Mouse (Mus musculus) CH12.LX (cell line): ENCODE data around the gene Kif23.

Source experiments
- CTCF ChIP-seq, 2 experiments: IDR thresholded peaks in 1 of 2; conservative IDR thresholded peaks in 1 of 2; 2 replicates each; pipeline ENCODE4 v1.5.1; 2011 to 2012; ENCODE audit warnings: low read depth in 2 of 2, low read length in 2 of 2, improper control_type of control experiment in 1 of 2, inconsistent platforms in 1 of 2, mild to moderate bottlenecking in 1 of 2, moderate library complexity in 1 of 2
- E2F4 ChIP-seq: IDR thresholded peaks from 2 replicates; pipeline ENCODE4 v1.6.1; 2011; ENCODE audit warnings: low read depth, low read length, improper control_type of control experiment; ENCODE audit not compliant: insufficient replicate concordance
- EP300 ChIP-seq: IDR thresholded peaks from 2 replicates; pipeline ENCODE4 v1.6.1; 2011; ENCODE audit warnings: low read length, improper control_type of control experiment
- MAX ChIP-seq: IDR thresholded peaks from 2 replicates; pipeline ENCODE4 v1.6.1; 2011; ENCODE audit warnings: low read length, improper control_type of control experiment
- MYC ChIP-seq: IDR thresholded peaks from 2 replicates; pipeline ENCODE4 v1.6.1; 2011; ENCODE audit warnings: low read depth, mild to moderate bottlenecking, improper control_type of control experiment, low read length
- NRF1 ChIP-seq: IDR thresholded peaks from 2 replicates; pipeline ENCODE4 v1.6.1; 2014; ENCODE audit warnings: low read depth, mild to moderate bottlenecking, inconsistent platforms, low read length, improper control_type of control experiment, moderate library complexity
- RAD21 ChIP-seq: IDR thresholded peaks from 2 replicates; pipeline ENCODE4 v1.6.1; 2011; ENCODE audit warnings: low read depth, mild to moderate bottlenecking, low read length, improper control_type of control experiment, moderate library complexity
- USF1 ChIP-seq: IDR thresholded peaks from 2 replicates; pipeline ENCODE4 v1.6.1; 2014; ENCODE audit warnings: low read depth, mild to moderate bottlenecking, inconsistent platforms, low read length, improper control_type of control experiment
- USF2 ChIP-seq: conservative IDR thresholded peaks from 2 replicates; pipeline ENCODE4 v1.6.1; 2011; ENCODE audit warnings: low read depth, low read length, improper control_type of control experiment

DNA sequence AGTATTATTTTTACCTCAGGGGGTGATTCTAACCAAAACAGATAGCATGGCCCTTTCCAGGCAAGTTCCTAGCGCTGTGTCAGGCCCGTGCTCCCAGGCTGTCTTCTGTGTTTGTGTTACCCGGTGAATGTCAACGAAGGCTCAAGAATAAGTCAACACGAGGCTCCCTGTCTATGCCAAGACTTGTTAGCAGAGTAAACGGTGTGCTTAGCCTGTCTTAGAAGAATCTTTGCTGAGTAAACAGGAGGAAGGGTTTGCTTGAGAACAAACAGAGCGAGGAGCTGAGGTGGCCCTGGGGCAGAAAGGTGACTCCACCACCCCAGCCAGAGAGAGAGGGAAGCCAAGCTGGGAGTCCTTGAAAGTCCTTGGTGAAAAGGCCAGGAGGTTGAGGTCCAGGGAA is 42.4 kb downstream of the Kif23 start:
- no peak for TF ChIP-seq EP300
- TF ChIP-seq NRF1, result no peak
- TF ChIP-seq USF2, result no peak
- TF ChIP-seq CTCF (conservative IDR thresholded peaks at IDR 0.05 in 1 of 2, IDR thresholded peaks at IDR 0.05 in 1 of 2; ENCODE audit: low read depth in 2 of 2, low read length in 2 of 2), result no peak
- no peak for TF ChIP-seq MAX
- TF ChIP-seq E2F4, result no peak
- TF ChIP-seq USF1, result no peak
- TF ChIP-seq RAD21, result no peak
- TF ChIP-seq MYC, result no peak
